Mouse (Mus musculus) bone marrow, adult 2 months (tissue): ENCODE data around the gene Tubg2. TPM values are rescaled to one million over a fixed set of nuclear protein-coding genes. Genes with fewer than 3 reads are reported as not detected.
A peak's percentile ranks its signal among the peaks of the same experiment; 100 is the strongest.

ENCODE experiments used
- H3K27ac ChIP-seq: fragments of 200-500 bp; 2 replicates; pipeline ENCODE4 v1.5.1; 2012; ENCODE audit warnings: low read depth, mild to moderate bottlenecking, control low read depth, inconsistent platforms, low read length; ENCODE audit not compliant: control insufficient read depth, poor library complexity, insufficient read depth
- H3K4me1 ChIP-seq: fragments of 200-500 bp; 2 replicates; pipeline ENCODE4 v1.6.1; 2011; ENCODE audit warnings: low read length; ENCODE audit not compliant: control insufficient read depth, insufficient read depth
- H3K4me3 ChIP-seq: fragments of 200-500 bp; replicated peaks from 2 replicates; pipeline ENCODE3; 2011; ENCODE audit warnings: mild to moderate bottlenecking, low read depth, low read length, control low read depth; ENCODE audit not compliant: control insufficient read depth
- CTCF ChIP-seq: fragments of 200-500 bp; IDR thresholded peaks from 2 replicates; pipeline ENCODE4 v1.5.1; 2011; ENCODE audit warnings: low read length, control low read depth; ENCODE audit not compliant: control insufficient read depth, insufficient read depth
- POLR2A ChIP-seq: fragments of 200-500 bp; IDR thresholded peaks from 2 replicates; pipeline ENCODE4 v1.6.1; 2011; ENCODE audit warnings: low read depth, mild to moderate bottlenecking, control low read depth, low read length, borderline replicate concordance; ENCODE audit not compliant: control insufficient read depth
- WGBS: fragments of 180-500 bp; shearing (Covaris S2); methylation state at CpG from one replicate; pipeline ENCODE4 v1.1.7; 2018; 5-methylcytosine and 5-hydroxymethylcytosine counted together
- polyA plus RNA-seq: library from polyadenylated mRNA; stranded (reverse); fragments of >200 nt; gene quantifications from 2 replicates; pipeline ENCODE4 v1.2.4, GENCODE M21; 2011; ENCODE audit warnings: low replicate concordance; ENCODE audit not compliant: missing spikeins, insufficient read depth, insufficient read length

Tubg2 gene
- polyA plus RNA-seq, 1 experiment = 3.4 TPM

GRCm38 (mm10) chr11:101173112-101173511, 17.4 kb downstream of the Tubg2 start:
- Histone ChIP-seq H3K27ac (no peak overlapping the region), H3K4me1 (peaks cover 2% of the 10 kb centered on the region; the same call in 1 of the 2 replicates), H3K4me3 (no peak overlapping the region)
- no peak for TF ChIP-seq CTCF
- TF ChIP-seq POLR2A = no peak
- WGBS = 12% methylated on average over 11 of the region's 11 CpGs

GRCm38 (mm10) chr11:101173631-101174388, 18.1 kb downstream of the Tubg2 start:
- TF ChIP-seq CTCF (peak; percentile 86), POLR2A (no peak; the same call in 1 of the 2 replicates)
- no peak overlapping the region; the same call in 1 of the 2 replicates for H3K27ac ChIP-seq
- WGBS = 1% methylated on average over 61 of the region's 61 CpGs
- peaks cover 2% of the 10 kb centered on the region; the same call in 1 of the 2 replicates for H3K4me1 ChIP-seq
- H3K4me3 ChIP-seq = peak overlapping the region; percentile 53

GRCm38 (mm10) chr11:101174389-101174745, 18.7 kb downstream of the Tubg2 start:
- WGBS = 30% methylated on average over 9 of the region's 9 CpGs
- Histone ChIP-seq H3K4me3 (no peak overlapping the region), H3K4me1 (peaks cover 2% of the 10 kb centered on the region; the same call in 1 of the 2 replicates), H3K27ac (no peak overlapping the region)
- no peak for TF ChIP-seq CTCF
- no peak for TF ChIP-seq POLR2A

- TF ChIP-seq POLR2A (no peak), CTCF (no peak)
- Histone ChIP-seq H3K27ac (no peak within 1 kb of the TSS), H3K4me1 (peaks cover 2% of the 10 kb centered on the region; the same call in 1 of the 2 replicates), H3K4me3 (no peak within 1 kb of the TSS)
- 14% methylated on average over 14 of the region's 14 CpGs for WGBS
Observed at GRCm38 (mm10) chr11:101174851-101175628, 19.3 kb downstream of the Tubg2 start, which contains the start of gene Ccr10. TSS of gene Ccr10 (minus strand) at chr11:101175443.

- peaks cover 2% of the 10 kb centered on the region; the same call in 1 of the 2 replicates for H3K4me1 ChIP-seq
- no peak overlapping the region for H3K27ac ChIP-seq
- no peak overlapping the region for H3K4me3 ChIP-seq
- 4% methylated on average over 11 of the region's 11 CpGs for WGBS
- no peak for TF ChIP-seq CTCF
- TF ChIP-seq POLR2A = no peak
Observed at GRCm38 (mm10) chr11:101175636-101176116, 20.0 kb downstream of the Tubg2 start.

- 5% methylated on average over 25 of the region's 25 CpGs for WGBS
- TF ChIP-seq POLR2A (no peak), CTCF (0 out of 2 replicates have a peak, but pooled peaks have one; percentile 13)
- Histone ChIP-seq H3K4me3 (no peak overlapping the region), H3K27ac (no peak overlapping the region), H3K4me1 (peaks cover 2% of the 10 kb centered on the region; the same call in 1 of the 2 replicates)
Observed at GRCm38 (mm10) chr11:101176117-101176691, 20.5 kb downstream of the Tubg2 start.

- TF ChIP-seq CTCF (peak; percentile 63), POLR2A (no peak)
- no peak overlapping the region for H3K4me3 ChIP-seq
- no peak overlapping the region for H3K27ac ChIP-seq
- 35% methylated on average over 22 of the region's 22 CpGs for WGBS
- H3K4me1 ChIP-seq = peaks cover 2% of the 10 kb centered on the region; the same call in 1 of the 2 replicates
Observed at GRCm38 (mm10) chr11:101176933-101177773, 21.4 kb downstream of the Tubg2 start.
